Mouse (Mus musculus): Measurements from ENCODE around the gene Rdh14. TPM values are rescaled to one million over a fixed set of nuclear protein-coding genes. Genes with fewer than 3 reads are reported as not detected.
A peak's percentile ranks its signal among the peaks of the same experiment; 100 is the strongest.

Rdh14 gene
- polyA plus RNA-seq, 1 experiment from 2014 or later = 42.1 TPM

DNA sequence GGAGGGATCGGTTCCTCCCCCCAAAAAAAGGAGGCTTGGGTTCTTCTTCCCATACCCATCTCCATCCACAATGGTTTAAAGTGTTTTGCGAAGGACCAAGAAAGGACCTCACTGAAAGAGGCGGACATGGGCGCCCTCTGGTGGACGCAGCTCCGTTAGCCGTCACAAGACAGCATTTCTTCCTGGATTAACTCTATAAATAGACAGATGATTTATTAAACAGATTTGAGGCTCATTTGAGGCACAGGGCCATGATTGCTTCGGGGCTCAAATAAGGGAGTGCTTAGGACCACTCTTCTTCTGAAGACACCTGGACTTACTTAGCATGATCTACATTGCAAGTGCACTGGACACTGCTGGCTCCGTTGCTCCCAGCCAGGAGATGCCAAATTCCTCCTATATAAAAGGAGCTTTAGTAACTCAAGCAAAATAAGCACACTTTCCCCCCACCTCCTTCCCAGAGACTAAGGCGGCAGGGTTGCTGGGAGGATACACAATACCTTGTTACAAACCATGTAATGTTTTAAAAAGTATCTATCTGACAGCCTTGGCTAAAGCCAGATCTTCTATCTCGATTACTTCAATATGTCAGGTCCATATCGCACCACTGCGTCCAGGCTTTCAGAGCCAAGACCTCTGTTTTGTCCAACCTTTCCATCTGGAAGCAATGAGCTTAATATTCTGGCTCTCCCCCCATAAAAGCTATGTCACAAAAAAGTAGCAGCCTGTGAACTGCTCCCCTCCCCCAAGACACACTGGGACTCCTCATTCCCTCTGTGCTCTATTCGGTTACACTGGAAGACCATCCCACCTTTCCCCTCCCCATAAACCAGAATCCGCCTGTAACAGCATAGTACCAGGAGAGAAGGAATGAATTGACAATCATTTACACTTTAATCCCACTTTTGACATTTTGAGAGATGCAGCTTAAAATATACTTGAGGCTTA lies 47.8 kb downstream of the Rdh14 start:
- ATAC-seq (ENCODE audit: insufficient number of reproducible peaks, low FRiP score, low TSS enrichment, low read depth) = peak; percentile 81
- H3K4me1 ChIP-seq = peaks cover 18% of the 10 kb centered on the region
- H3K27me3 ChIP-seq = no peaks in the 10 kb centered on the region
- H3K4me3 ChIP-seq = no peak overlapping the region
- WGBS = 14% methylated on average over 15 of the region's 15 CpGs
- H3K9me3 ChIP-seq = no peaks in the 10 kb centered on the region
- no peak overlapping the region for H3K4me2 ChIP-seq
- no peak overlapping the region for H3K9ac ChIP-seq
- H3K36me3 ChIP-seq = no peaks in the 10 kb centered on the region
- H3K27ac ChIP-seq = no peak overlapping the region

DNA sequence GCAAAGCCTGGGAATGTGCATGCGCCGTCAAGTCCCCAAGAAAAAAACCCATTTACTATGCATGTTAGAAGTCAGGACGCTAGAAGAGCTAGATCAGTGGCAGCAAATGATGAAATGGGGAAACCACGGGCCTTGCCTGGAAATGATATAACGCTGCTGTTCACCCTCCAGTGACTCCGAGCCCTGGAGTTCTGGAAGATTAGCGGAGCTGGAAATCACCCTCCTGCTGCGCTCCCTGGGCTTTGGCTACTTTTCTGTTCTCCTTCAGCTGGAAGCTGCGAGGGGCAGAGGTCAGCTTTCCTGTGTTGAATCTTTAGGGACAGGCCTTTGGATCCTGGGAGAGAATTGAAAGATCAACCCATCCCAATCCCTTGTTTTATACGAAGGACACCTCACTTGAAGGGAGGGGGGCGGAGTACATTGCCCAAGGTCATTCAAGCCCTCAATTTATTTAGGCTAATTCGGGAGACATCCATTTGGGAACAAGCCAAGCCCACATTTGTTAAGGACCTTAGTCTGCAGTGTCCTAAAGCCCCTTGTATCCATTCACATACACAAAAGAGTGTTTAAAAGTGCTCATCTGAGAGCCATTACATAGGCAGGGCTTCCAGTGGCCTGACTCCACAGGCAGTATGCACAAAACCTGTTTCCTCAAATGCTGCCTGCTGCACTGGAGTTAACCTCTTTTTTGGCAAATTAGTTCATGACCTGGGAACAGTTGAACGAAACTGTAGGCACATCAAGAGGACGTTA lies 49.1 kb downstream of the Rdh14 start:
- 41% methylated on average over 14 of the region's 14 CpGs for WGBS
- peaks cover 18% of the 10 kb centered on the region for H3K4me1 ChIP-seq
- no peak overlapping the region for H3K4me2 ChIP-seq
- H3K27me3 ChIP-seq = no peaks in the 10 kb centered on the region
- H3K4me3 ChIP-seq = no peak overlapping the region
- H3K9ac ChIP-seq = no peak overlapping the region
- H3K9me3 ChIP-seq = no peaks in the 10 kb centered on the region
- no peaks in the 10 kb centered on the region for H3K36me3 ChIP-seq
- H3K27ac ChIP-seq = no peak overlapping the region
- ATAC-seq (ENCODE audit: insufficient number of reproducible peaks, low FRiP score, low TSS enrichment, low read depth) = no peak

Other genes with a start within 250 kb of the Rdh14 start
- not detected in 2 replicates for gene Nt5c1b, start 20.8 kb upstream of the Rdh14 start, polyA plus RNA-seq (2015; fragmentation: Nextera tagmentation; extraction: Ambion mirVana)